Mouse (Mus musculus) erythroblast, embryonic 14.5 days (primary cell): ENCODE measurements around the gene Nop16. TPM values are rescaled to one million over a fixed set of nuclear protein-coding genes. Genes with fewer than 3 reads are reported as not detected.
"Not testable (repeated sequence)": the region's sequence is repeated elsewhere in the genome, so short reads cannot be mapped to it uniquely, and the experiment has no call there.

ENCODE experiments used
- H3K27me3 ChIP-seq: 2 replicates; pipeline ENCODE4 v1.6.1; 2012; ENCODE audit warnings: inconsistent platforms; ENCODE audit not compliant: control insufficient read depth
- H3K36me3 ChIP-seq: 2 replicates; pipeline ENCODE4 v1.6.1; 2012; ENCODE audit warnings: mild to moderate bottlenecking, inconsistent platforms; ENCODE audit not compliant: control insufficient read depth
- H3K4me1 ChIP-seq: 2 replicates; pipeline ENCODE4 v1.6.1; 2012; ENCODE audit warnings: inconsistent platforms; ENCODE audit not compliant: control insufficient read depth
- H3K4me3 ChIP-seq: replicated peaks from 2 replicates; pipeline ENCODE3; 2012; ENCODE audit warnings: moderate library complexity, mild to moderate bottlenecking, inconsistent platforms
- H3K9me3 ChIP-seq: 2 replicates; pipeline ENCODE4 v1.6.1; 2012; ENCODE audit warnings: low read length, inconsistent platforms, mixed read lengths; ENCODE audit not compliant: control insufficient read depth
- GATA1 ChIP-seq: IDR thresholded peaks from 2 replicates; pipeline ENCODE4 v1.6.1; 2012; ENCODE audit warnings: low read length, inconsistent platforms, mixed read lengths
- TAL1 ChIP-seq: IDR thresholded peaks from 3 replicates; pipeline ENCODE4 v1.6.1; 2012; ENCODE audit warnings: low read length, inconsistent platforms, mixed read lengths
- polyA plus RNA-seq: library from polyadenylated mRNA; stranded (reverse); fragments of >175 nt; gene quantifications from 2 replicates; pipeline ENCODE4 v1.2.3, GENCODE M21; 2012

Gene Nop16
- polyA plus RNA-seq, result 0.77 and 1.7 TPM in 2 replicates

GRCm38 (mm10) chr13:54589996-54590951 is at the start of gene Nop16, which contains the start of gene Higd2a:
TSS of gene Nop16 (minus strand) at chr13:54590090.
TSS of gene Higd2a (plus strand) at chr13:54590207.
- Histone ChIP-seq H3K4me1 (peaks cover 44% of the 10 kb centered on the region), H3K36me3 (peaks cover 60% of the 10 kb centered on the region), H3K9me3 (no peaks in the 10 kb centered on the region), H3K4me3 (peak within 1 kb of the TSS; percentile 83), H3K27me3 (no peaks in the 10 kb centered on the region)
- TF ChIP-seq GATA1 (no peak), TAL1 (no peak)

- H3K36me3 ChIP-seq, result peaks cover 56% of the 10 kb centered on the region
- no peak for TF ChIP-seq GATA1
- TF ChIP-seq TAL1, result no peak
- H3K4me3 ChIP-seq, result no peak overlapping the region
- H3K4me1 ChIP-seq, result no peaks in the 10 kb centered on the region
- H3K27me3 ChIP-seq, result no peaks in the 10 kb centered on the region
- H3K9me3 ChIP-seq, result no peaks in the 10 kb centered on the region
Measured at GRCm38 (mm10) chr13:54635011-54635410, 45.1 kb upstream of the Nop16 start.

GRCm38 (mm10) chr13:54632731-54633277 is 42.9 kb upstream of the Nop16 start:
- H3K4me3 ChIP-seq, result no peak overlapping the region
- peaks cover 49% of the 10 kb centered on the region for H3K36me3 ChIP-seq
- H3K9me3 ChIP-seq, result no peaks in the 10 kb centered on the region
- no peaks in the 10 kb centered on the region for H3K27me3 ChIP-seq
- TF ChIP-seq GATA1 (no peak), TAL1 (no peak)
- no peaks in the 10 kb centered on the region; the same call in 1 of the 2 replicates for H3K4me1 ChIP-seq

- Histone ChIP-seq H3K4me3 (no peak overlapping the region), H3K36me3 (peaks cover 42% of the 10 kb centered on the region), H3K9me3 (no peaks in the 10 kb centered on the region), H3K27me3 (no peaks in the 10 kb centered on the region), H3K4me1 (peaks cover 7% of the 10 kb centered on the region)
- TF ChIP-seq GATA1 (no peak), TAL1 (no peak)
Measured at GRCm38 (mm10) chr13:54629128-54629527, 39.2 kb upstream of the Nop16 start.

GRCm38 (mm10) chr13:54621960-54622521 is 32.2 kb upstream of the Nop16 start:
- H3K9me3 ChIP-seq, result no peaks in the 10 kb centered on the region
- H3K27me3 ChIP-seq, result peaks cover 12% of the 10 kb centered on the region
- H3K36me3 ChIP-seq, result peaks cover 17% of the 10 kb centered on the region
- peaks cover 34% of the 10 kb centered on the region for H3K4me1 ChIP-seq
- peak overlapping the region; percentile 79 for H3K4me3 ChIP-seq
- TF ChIP-seq GATA1, result 0 out of 2 replicates have a peak, but pooled peaks have one; percentile 16
- no peak for TF ChIP-seq TAL1

GRCm38 (mm10) chr13:54621155-54621932 is 31.5 kb upstream of the Nop16 start, which contains the start of gene Faf2:
TSS of gene Faf2 (plus strand) at chr13:54621784.
- Histone ChIP-seq H3K4me1 (peaks cover 31% of the 10 kb centered on the region), H3K36me3 (peaks cover 12% of the 10 kb centered on the region), H3K4me3 (peak within 1 kb of the TSS; percentile 79), H3K9me3 (no peaks in the 10 kb centered on the region), H3K27me3 (peaks cover 14% of the 10 kb centered on the region)
- TF ChIP-seq TAL1 (no peak), GATA1 (no peak)

GRCm38 (mm10) chr13:54616998-54617397 is 27.1 kb upstream of the Nop16 start:
- no peak overlapping the region for H3K4me3 ChIP-seq
- H3K36me3 ChIP-seq, result no peaks in the 10 kb centered on the region

GRCm38 (mm10) chr13:54616307-54616706 is 26.4 kb upstream of the Nop16 start:
- no peaks in the 10 kb centered on the region for H3K9me3 ChIP-seq
- peaks cover 14% of the 10 kb centered on the region for H3K27me3 ChIP-seq
- no peaks in the 10 kb centered on the region for H3K36me3 ChIP-seq
- no peak overlapping the region for H3K4me3 ChIP-seq
- peaks cover 12% of the 10 kb centered on the region for H3K4me1 ChIP-seq
- TF ChIP-seq GATA1, result no peak
- TF ChIP-seq TAL1, result no peak

More at GRCm38 (mm10) chr13:54616998-54617397, 27.1 kb upstream of the Nop16 start:
- peaks cover 10% of the 10 kb centered on the region for H3K4me1 ChIP-seq
- TF ChIP-seq TAL1 (no peak), GATA1 (no peak)
- peaks cover 14% of the 10 kb centered on the region for H3K27me3 ChIP-seq
- no peaks in the 10 kb centered on the region for H3K9me3 ChIP-seq

GRCm38 (mm10) chr13:54613141-54613540 is 23.3 kb upstream of the Nop16 start:
- not testable (repeated sequence) for H3K4me3 ChIP-seq

More at GRCm38 (mm10) chr13:54613141-54613540, 23.3 kb upstream of the Nop16 start:
- H3K9me3 ChIP-seq, H3K27me3 ChIP-seq: not testable (repeated sequence)
- Histone ChIP-seq H3K4me1 (peaks cover 36% of the 10 kb centered on the region), H3K36me3 (peaks cover 11% of the 10 kb centered on the region)
